ENCODE assay signal across 22 mouse cellular contexts in the genomic region with DNA sequence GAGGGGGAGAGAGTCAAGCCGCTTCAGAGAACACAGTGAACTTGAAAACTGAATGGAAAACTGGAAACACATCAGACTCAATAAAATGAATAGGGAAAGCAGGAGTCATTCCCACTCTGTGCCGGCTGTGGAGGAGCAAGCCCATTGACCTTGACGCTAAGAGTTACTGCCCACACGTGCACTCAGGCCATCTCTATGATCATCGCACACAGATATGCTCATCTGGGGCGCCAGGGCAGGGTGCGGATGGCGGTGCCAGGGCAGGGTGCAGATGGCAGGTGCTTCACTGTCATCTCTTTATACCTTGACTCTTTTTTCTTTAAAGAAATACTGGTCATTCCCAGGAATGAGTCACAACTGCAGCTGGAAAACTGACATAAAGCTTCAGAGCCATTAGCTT. TPM values are rescaled to one million over a fixed set of nuclear protein-coding genes. Genes with fewer than 3 reads are reported as not detected.
A peak's percentile ranks its signal among the peaks of the same experiment; 100 is the strongest.
DNase-seq lines count a peak whose midpoint lies in the region; ATAC-seq lines count a peak whose summit lies in the region.
"Had no signal": no experiment of that assay in that cellular context is flagged by ENCODE, and none has a peak within 500 bp of the region (broad histone marks: within the 10 kb centered on the region; RNA-seq: fewer than 3 reads in every experiment).

No protein-coding gene starts in this region.

- H3K4me1 ChIP-seq in heart, embryonic 12.5 days (replicated peaks) = peaks cover 15% of the 10 kb centered on the region

- no peak overlapping the region for H3K4me3 ChIP-seq in heart, embryonic 12.5 days
- H3K4me3 ChIP-seq: embryonic facial prominence, embryonic 10.5 days; embryonic facial prominence, embryonic 12.5 days; forebrain, embryonic 13.5 days; forebrain, embryonic 15.5 days had no signal

- ATAC-seq in heart, embryonic 12.5 days (ENCODE audit: insufficient number of reproducible peaks, low FRiP score) = no peak
- ATAC-seq: activated CD4-positive, CD25-positive, alpha-beta regulatory T cell, adult 4 months; CD4-positive, CD25-positive, alpha-beta regulatory T cell, adult 4 months; forebrain, embryonic 13.5 days; forebrain, embryonic 15.5 days; forebrain, postnatal 0 days; Patski had no signal

- peak; percentile 46 to 66 for DNase-seq in adrenal gland, adult (ENCODE audit: inconsistent age in 2 of 2, low spot score in 1 of 2)
- DNase-seq in adrenal gland, adult 18-20 months (ENCODE audit: low spot score in 2 of 2) = no peak
- DNase-seq in adrenal gland, postnatal 14 days = peak; percentile 29
- no peak for DNase-seq in adrenal gland, postnatal 10 days
- peak; percentile 41 for DNase-seq in heart, adult 11 months
- DNase-seq: B cell, adult 2 months; cerebellum, adult 11-12 months; cerebellum, adult 2 months; cerebellum, adult 9-10 months; cerebellum, postnatal 10 days; cerebellum, postnatal 25 days; forebrain, postnatal 0 days had no signal

- H3K4me2 ChIP-seq in heart, embryonic 12.5 days = no peak overlapping the region
- H3K4me2 ChIP-seq: embryonic facial prominence, embryonic 12.5 days; forebrain, embryonic 13.5 days; forebrain, embryonic 15.5 days had no signal

- no peak overlapping the region for H3K9ac ChIP-seq in heart, embryonic 12.5 days
- H3K9ac ChIP-seq: embryonic facial prominence, embryonic 12.5 days; forebrain, embryonic 13.5 days; forebrain, embryonic 15.5 days; forebrain, postnatal 0 days had no signal

- 77% methylated on average over 8 of the region's 8 CpGs for WGBS in heart, embryonic 12.5 days

- no peak overlapping the region for H3K27ac ChIP-seq in heart, embryonic 12.5 days (ENCODE audit: poor library complexity, severe bottlenecking)
- H3K27ac ChIP-seq: embryonic facial prominence, embryonic 10.5 days; embryonic facial prominence, embryonic 12.5 days; forebrain, embryonic 13.5 days; forebrain, embryonic 15.5 days had no signal

- no peaks in the 10 kb centered on the region for H3K36me3 ChIP-seq in heart, embryonic 12.5 days
- H3K36me3 ChIP-seq: embryonic facial prominence, embryonic 12.5 days; forebrain, embryonic 15.5 days; G1E had no signal

- peaks cover 8% of the 10 kb centered on the region; the same call in 1 of the 2 replicates for H3K9me3 ChIP-seq in heart, embryonic 12.5 days (replicated peaks)
- H3K9me3 ChIP-seq: forebrain, embryonic 15.5 days had no signal

- H3K27me3 ChIP-seq in heart, embryonic 12.5 days (replicated peaks) = peaks cover 13% of the 10 kb centered on the region
- H3K27me3 ChIP-seq: CH12.LX, Patski had no signal

RNA-seq across cellular contexts. Expression of a gene that starts 4.2 kb away (rescaled TPM):
- total RNA-seq in adrenal gland, adult 18-20 months (2021) = 10 to 100 TPM; 37.0 to 56.3 TPM
- total RNA-seq in adrenal gland, postnatal 14 days (2021) = 49.5 and 50.5 TPM in 2 replicates
- 10 to 100 TPM; 17.6 to 29.1 TPM for total RNA-seq in adrenal gland, postnatal 10 days (2021)
- polyA plus RNA-seq in heart, embryonic 12.5 days (2016; fragmentation: Nextera tagmentation; extraction: Ambion mirVana) = 0.49 and 0.79 TPM in 2 replicates
- total RNA-seq: G1E had no signal
- polyA plus RNA-seq: G1E had no signal

Comparison
In these comparisons a context has a peak if more than half of its experiments do, and no peak if none do; other contexts are left out.
1. DNase-seq: peak in adrenal gland, adult (2 of 2), adrenal gland, postnatal 14 days (single experiment) and heart, adult 11 months (single experiment); none in adrenal gland, adult 18-20 months (0 of 2) and adrenal gland, postnatal 10 days (single experiment).